Mouse (Mus musculus) neutrophil, adult 83 days (primary cell): ENCODE data around the gene Tnks2. TPM values are rescaled to one million over a fixed set of nuclear protein-coding genes. Genes with fewer than 3 reads are reported as not detected.

ENCODE experiments used
- total RNA-seq, 2 experiments: library from RNA; stranded (reverse); gene quantifications; one replicate each; pipeline ENCODE4 v1.2.4; 2023

The Tnks2 gene
- total RNA-seq = 10 to 100 TPM; 65.0 to 72.1 TPM

DNA sequence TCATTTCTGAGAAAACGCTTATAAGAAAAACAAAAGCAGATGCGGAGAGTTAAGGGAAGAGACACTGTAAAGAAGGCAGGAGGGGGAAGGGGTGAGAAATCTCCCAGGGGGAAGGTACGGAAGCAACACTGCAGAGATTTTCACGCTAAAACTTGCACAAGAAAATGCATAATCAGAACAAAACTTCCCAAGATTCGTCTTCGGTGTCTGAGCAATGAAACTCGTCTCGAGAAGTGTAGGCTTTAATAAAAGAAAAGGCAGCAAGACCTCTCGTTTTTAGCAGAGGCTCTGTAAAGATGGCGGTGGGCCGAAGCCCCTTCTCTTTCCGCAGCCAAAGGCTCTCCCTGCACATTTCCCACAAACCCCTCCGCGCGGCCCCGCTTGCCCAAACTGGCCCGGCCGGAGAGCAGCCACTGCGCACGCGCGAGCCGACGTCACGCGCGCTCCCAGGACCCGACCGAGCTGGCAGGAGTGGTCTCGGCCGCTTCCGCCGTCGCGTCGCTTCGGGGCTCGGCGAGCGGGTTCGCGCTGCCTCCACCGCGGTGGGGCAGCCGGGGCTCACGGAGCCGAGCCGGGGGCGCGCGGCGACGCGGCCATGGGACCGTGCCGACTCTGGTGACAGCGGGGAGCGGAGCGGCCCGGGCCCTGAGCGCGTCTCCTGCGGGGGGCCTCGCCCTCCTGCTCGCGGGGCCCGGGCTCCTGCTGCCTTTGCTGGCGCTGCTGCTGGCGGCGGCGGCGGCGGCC, at the start of gene Tnks2:
Tnks2 (plus strand) TSS at position 445 of the 744 bp plus-strand sequence.

GRCm38 (mm10) chr19:36919466-36919865, 85.4 kb downstream of the Tnks2 start, which contains the start of gene Fgfbp3:
Fgfbp3 (minus strand) TSS chr19:36919615.

GRCm38 (mm10) chr19:36925671-36926552, 91.9 kb downstream of the Tnks2 start, which contains the start of gene Btaf1:
Btaf1 (plus strand) TSS chr19:36926079.

Other genes with a start within 250 kb of the Tnks2 start
- gene Ppp1r3c, start 97.6 kb upstream of the Tnks2 start, total RNA-seq = not detected
- under 1 TPM in 1 of 2 experiments, not detected in 1; 0.31 TPM for gene Fgfbp3, start 85.4 kb downstream of the Tnks2 start, total RNA-seq
- 10 to 100 TPM; 29.0 to 30.8 TPM for gene Btaf1, start 91.8 kb downstream of the Tnks2 start, total RNA-seq